Mouse (Mus musculus): ENCODE results near the gene Sipa1l1. TPM values are rescaled to one million over a fixed set of nuclear protein-coding genes. Genes with fewer than 3 reads are reported as not detected.
A peak's percentile ranks its signal among the peaks of the same experiment; 100 is the strongest.

Sipa1l1 gene
- polyA plus RNA-seq, 1 experiment from 2014 or later: 34.5 TPM

DNA sequence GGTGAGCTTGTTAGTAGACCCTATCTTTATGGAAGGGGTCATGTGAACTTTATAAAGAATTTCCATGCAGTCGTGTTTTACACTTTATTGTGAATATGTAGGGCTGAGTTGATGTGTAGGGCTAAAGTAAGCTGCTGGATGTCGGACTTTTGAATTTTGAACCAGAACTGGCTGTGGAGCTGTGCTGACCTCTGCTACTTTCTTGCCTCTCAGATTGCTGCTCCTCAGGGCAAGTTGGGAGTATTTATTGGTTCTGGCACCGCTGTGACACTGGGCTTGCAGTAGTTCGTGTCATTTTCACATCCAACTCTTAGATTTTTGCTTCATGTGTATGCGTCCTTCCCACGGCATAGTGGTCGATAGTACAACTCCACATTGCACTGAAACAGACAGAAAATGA lies 49.1 kb downstream of the Sipa1l1 start:
- peaks cover 4% of the 10 kb centered on the region; the same call in 1 of the 2 replicates for H3K36me3 ChIP-seq
- H3K4me2 ChIP-seq (replicated peaks): no peak overlapping the region
- H3K27ac ChIP-seq: no peak overlapping the region
- WGBS: 79% methylated on average over 7 of the region's 7 CpGs
- no peaks in the 10 kb centered on the region for H3K27me3 ChIP-seq
- no peaks in the 10 kb centered on the region for H3K9me3 ChIP-seq
- peaks cover 37% of the 10 kb centered on the region for H3K4me1 ChIP-seq
- H3K4me3 ChIP-seq: no peak overlapping the region
- no peak overlapping the region for H3K9ac ChIP-seq
- no peak for ATAC-seq (ENCODE audit: low FRiP score, low read depth)

DNA sequence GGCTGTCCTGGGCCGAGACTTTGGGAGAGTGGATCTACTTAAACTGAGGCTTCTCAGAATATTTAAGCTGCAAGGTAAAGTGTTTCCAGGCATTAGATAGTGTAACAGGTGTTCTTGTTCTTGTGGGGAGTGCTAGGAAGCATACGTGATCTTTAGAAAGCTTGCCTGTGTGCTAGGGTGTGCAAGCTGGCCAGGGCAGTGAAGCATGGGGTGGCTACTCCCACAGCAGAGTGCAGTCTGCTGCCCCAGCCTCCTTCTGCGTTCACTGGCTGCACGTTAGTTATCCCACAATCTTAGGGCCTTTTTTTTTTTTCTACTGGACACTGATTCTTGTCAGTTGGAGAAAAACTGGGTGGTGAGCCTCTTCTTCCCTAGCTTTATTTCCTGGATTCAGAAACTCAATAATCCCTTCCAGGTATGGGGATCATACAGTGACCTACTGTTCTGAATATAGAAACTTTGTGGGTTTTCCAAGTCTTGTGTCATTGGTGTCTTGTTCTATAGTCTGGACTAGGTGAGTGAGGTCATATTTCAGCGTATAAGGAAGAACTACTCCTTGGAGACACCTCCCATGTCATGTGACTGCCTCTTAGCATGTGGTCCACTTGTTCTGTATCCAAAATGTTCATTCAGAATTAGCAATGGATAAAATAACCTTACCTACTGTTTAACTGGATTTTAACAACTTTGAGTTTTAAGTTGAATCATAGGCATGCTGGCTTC lies 51.4 kb downstream of the Sipa1l1 start:
- Histone ChIP-seq H3K27me3 (no peaks in the 10 kb centered on the region), H3K4me3 (no peak overlapping the region), H3K4me2 (replicated peaks) (no peak overlapping the region), H3K9ac (no peak overlapping the region), H3K9me3 (no peaks in the 10 kb centered on the region), H3K27ac (no peak overlapping the region), H3K4me1 (peaks cover 31% of the 10 kb centered on the region), H3K36me3 (no peaks in the 10 kb centered on the region)
- ATAC-seq (ENCODE audit: low FRiP score, low read depth): no peak
- 73% methylated on average over 5 of the region's 5 CpGs for WGBS

DNA sequence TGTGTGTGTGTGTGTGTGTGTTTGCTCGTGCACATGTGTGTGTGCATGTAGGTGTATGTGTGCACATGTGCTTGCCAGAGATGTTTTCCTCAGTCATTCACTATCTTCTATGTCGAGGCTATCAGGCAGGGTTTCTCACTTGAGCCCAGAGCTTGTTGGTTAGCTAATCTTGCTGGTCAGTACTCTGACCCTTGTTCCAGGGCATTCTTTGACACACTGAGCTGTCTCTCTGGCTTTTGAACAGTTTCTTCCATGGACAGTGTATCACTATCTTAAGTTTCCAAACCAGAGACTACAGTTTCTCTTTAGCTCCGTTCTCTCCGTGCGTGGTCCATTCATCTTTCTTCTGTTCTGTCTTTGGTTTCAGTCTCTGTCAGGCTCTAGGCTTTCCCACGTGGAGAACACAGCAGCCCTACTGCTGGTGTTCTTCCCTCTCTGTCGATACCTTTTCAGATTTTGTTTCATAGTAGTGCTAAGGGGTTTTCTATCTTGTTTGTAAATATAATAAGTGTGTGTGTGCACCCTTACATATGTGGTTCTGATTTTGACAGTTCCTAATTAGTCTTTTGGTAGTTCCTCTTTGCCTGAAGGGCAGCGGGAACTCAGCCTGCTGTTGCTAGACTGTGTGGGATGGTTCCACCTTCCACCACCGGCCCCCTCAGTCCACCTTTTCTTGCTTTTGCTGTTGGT lies 54.2 kb downstream of the Sipa1l1 start:
- no peaks in the 10 kb centered on the region for H3K36me3 ChIP-seq
- no peak overlapping the region for H3K4me2 ChIP-seq (replicated peaks)
- H3K27me3 ChIP-seq: no peaks in the 10 kb centered on the region
- WGBS: 69% methylated on average over 9 of the region's 9 CpGs
- peaks cover 32% of the 10 kb centered on the region for H3K4me1 ChIP-seq
- H3K27ac ChIP-seq: no peak overlapping the region
- ATAC-seq (ENCODE audit: low FRiP score, low read depth): no peak
- no peak overlapping the region for H3K4me3 ChIP-seq
- no peak overlapping the region for H3K9ac ChIP-seq
- no peaks in the 10 kb centered on the region for H3K9me3 ChIP-seq

DNA sequence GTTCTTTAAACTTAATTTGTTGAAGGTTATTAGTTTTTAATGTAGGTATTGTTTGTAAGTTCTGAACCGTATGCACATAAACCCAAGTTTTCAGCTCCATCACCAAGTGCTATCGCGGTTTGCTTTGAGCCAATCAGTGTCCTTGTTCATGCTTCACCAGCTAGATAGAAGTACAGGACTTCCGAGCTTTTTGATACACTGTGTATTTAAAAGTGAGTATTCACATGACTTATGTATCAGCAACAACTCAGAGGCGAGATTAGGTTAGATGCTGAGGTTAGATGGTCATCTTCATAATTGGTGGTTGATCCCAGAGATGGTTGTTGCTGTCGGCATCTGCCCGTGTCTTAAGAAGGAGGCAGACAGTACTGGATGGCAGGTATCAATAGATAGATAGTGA lies 55.7 kb downstream of the Sipa1l1 start:
- peaks cover 27% of the 10 kb centered on the region for H3K4me1 ChIP-seq
- H3K36me3 ChIP-seq: no peaks in the 10 kb centered on the region
- H3K9ac ChIP-seq: no peak overlapping the region
- H3K4me2 ChIP-seq (replicated peaks): no peak overlapping the region
- no peak overlapping the region for H3K4me3 ChIP-seq
- H3K27me3 ChIP-seq: no peaks in the 10 kb centered on the region
- ATAC-seq (ENCODE audit: low FRiP score, low read depth): no peak
- H3K27ac ChIP-seq: no peak overlapping the region
- no peaks in the 10 kb centered on the region for H3K9me3 ChIP-seq
- WGBS: 94% methylated on average over 7 of the region's 7 CpGs

DNA sequence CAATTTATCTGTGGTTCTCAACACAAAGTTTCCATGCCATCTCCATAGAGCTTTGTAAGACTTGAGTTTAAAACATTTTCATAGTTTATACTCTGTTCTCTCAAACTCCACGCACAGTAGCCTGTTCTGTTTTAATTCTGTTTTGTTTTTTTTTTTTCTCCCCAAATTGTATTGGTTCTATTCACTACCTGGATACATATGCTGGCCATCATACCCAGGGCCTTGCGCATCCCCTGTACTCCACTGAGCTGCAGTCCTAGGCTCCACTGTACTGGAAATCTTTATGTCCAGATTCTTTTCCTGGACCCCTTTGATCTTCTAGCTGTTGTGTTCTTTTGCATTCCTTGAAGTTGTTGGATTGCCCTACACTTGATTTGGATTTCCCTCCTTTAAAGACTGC lies 56.2 kb downstream of the Sipa1l1 start:
- Histone ChIP-seq H3K9me3 (no peaks in the 10 kb centered on the region), H3K4me3 (no peak overlapping the region), H3K4me2 (replicated peaks) (no peak overlapping the region), H3K9ac (no peak overlapping the region), H3K27ac (no peak overlapping the region), H3K27me3 (no peaks in the 10 kb centered on the region), H3K4me1 (peaks cover 30% of the 10 kb centered on the region), H3K36me3 (no peaks in the 10 kb centered on the region)
- 97% methylated on average over 2 of the region's 2 CpGs for WGBS
- no peak for ATAC-seq (ENCODE audit: low FRiP score, low read depth)

DNA sequence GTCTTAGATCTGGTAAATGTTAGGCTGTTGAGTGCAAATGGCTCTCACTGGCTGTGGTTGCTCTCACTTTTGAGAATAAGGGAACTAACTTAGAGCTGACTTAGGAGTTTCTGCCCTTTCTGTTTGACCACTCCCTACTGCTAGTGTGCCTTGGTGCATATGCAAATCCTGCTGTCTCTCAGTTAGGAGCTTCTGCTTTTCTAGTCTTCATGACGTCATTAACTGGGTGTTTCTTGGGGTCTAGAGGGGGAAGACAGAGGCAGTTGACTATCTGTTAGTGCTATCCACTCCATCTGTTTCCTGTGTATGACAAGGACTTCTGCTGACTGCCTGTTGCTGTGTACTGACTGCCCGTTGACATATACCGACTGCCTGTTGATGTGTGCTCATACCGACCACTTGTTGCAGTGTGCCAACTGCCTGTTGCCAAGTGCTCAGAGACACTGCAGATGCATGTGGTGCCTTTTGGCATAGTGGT lies 56.7 kb downstream of the Sipa1l1 start:
- 55% methylated on average over 4 of the region's 4 CpGs for WGBS
- no peaks in the 10 kb centered on the region for H3K9me3 ChIP-seq
- no peak overlapping the region for H3K4me3 ChIP-seq
- no peak overlapping the region for H3K9ac ChIP-seq
- no peaks in the 10 kb centered on the region for H3K27me3 ChIP-seq
- no peaks in the 10 kb centered on the region for H3K36me3 ChIP-seq
- no peak overlapping the region for H3K27ac ChIP-seq
- H3K4me1 ChIP-seq: peaks cover 30% of the 10 kb centered on the region
- no peak overlapping the region for H3K4me2 ChIP-seq (replicated peaks)
- ATAC-seq (ENCODE audit: low FRiP score, low read depth): no peak

DNA sequence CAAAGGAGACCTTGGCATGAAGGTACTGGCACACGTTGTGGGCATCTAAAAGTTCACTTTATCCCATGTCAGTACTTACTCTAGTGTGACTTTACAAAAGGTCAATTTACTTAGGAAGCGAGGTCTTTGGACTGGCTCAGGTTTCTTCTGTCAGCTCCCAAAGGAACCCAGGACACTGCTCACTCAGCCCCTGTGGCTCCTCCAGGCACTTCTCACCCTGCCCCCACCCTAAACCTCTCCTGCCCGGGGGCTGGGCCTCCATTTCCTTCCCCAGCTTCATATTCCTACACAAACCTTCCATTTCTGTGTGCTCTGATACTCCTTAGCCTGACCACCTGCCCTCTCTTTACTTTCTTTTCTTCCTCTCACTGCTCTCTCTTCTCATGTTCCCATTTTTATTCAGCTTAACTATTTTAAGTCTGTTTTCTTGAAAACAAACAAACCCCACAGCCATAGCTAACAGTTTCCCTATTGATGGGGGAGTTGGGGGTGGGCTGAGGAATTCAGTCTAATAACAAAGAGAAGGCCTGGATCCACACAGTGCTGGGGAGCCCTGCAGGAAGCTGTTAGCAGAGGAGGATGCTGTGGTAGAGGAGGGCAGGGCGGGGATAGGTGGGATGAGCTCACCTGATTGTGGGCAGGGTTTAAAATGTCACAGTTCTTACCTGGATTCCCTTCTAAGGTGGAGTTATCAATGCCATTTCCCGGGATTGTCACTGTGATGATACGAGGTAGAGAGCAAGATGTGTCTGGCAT lies 57.4 kb downstream of the Sipa1l1 start:
- WGBS: 50% methylated on average over 6 of the region's 6 CpGs
- no peak overlapping the region; the same call in 1 of the 2 replicates for H3K27ac ChIP-seq
- no peaks in the 10 kb centered on the region for H3K36me3 ChIP-seq
- H3K4me3 ChIP-seq: no peak overlapping the region
- no peak overlapping the region for H3K9ac ChIP-seq
- peaks cover 36% of the 10 kb centered on the region for H3K4me1 ChIP-seq
- ATAC-seq (ENCODE audit: low FRiP score, low read depth): no peak
- no peaks in the 10 kb centered on the region for H3K9me3 ChIP-seq
- H3K27me3 ChIP-seq: no peaks in the 10 kb centered on the region
- no peak overlapping the region for H3K4me2 ChIP-seq (replicated peaks)

DNA sequence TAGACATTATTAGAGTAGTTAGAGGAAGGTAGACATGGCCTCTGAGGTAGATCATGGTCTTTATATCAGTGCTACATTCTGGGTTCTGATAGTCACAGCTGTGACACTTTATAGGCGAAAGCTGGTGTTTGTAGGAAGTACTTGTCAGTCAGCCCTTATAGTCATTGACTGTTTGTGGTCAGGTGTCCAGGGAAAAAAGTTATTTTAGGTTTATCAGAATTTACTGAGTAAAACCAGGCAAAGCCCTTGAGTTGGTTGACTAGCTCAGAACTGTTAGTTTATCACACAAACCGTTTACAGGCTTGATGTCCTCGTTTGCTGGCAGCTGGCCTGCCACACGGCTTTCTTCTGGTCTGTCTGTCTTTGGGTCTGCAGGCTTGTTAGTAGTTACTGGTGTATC lies 61.0 kb downstream of the Sipa1l1 start:
- H3K9me3 ChIP-seq: no peaks in the 10 kb centered on the region
- WGBS: 53% methylated on average over 4 of the region's 4 CpGs
- H3K36me3 ChIP-seq: no peaks in the 10 kb centered on the region
- no peak overlapping the region for H3K27ac ChIP-seq
- no peaks in the 10 kb centered on the region for H3K27me3 ChIP-seq
- no peak for ATAC-seq (ENCODE audit: low FRiP score, low read depth)
- no peak overlapping the region for H3K9ac ChIP-seq
- no peak overlapping the region for H3K4me3 ChIP-seq
- peaks cover 58% of the 10 kb centered on the region for H3K4me1 ChIP-seq
- no peak overlapping the region for H3K4me2 ChIP-seq (replicated peaks)

DNA sequence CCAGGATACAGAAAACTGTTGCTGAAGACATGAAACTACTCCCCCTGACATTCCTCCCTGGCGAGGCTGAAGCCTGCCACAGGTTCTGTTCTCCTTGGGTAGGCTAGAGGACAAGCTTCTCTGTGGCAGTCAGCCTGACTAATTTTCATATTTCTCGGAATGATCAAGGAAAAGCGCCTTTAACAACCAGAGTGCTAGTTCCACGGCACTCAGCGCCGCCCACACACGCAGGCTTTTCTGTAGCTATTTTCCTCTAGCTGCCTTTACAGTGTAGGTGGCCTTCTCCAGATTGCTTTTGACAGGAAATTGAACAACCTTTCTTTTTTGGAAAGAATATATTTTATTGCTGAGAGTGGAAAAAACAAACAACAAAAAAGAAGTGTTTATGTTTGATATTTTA lies 62.1 kb downstream of the Sipa1l1 start:
- WGBS: 57% methylated on average over 7 of the region's 7 CpGs

DNA sequence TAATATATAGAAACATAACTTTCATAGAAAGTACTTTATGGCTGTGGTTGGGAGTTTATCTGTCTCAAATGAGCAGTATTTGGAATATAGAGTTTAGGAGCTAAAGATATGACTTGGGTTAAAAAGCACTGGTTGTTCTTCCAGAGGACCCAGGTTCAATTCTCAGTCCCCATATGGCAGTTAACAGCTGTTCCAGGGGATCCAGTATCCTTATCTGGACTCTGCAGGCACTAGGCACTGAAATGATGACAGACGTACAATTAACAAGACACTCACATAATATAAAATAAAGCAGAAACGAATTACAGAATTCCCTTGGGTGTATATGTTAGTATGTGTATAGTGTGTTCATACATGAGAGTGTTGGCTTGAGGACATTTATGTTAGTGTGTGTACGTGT lies 64.1 kb downstream of the Sipa1l1 start:
- Histone ChIP-seq H3K9me3 (no peaks in the 10 kb centered on the region), H3K27ac (no peak overlapping the region), H3K4me1 (peaks cover 52% of the 10 kb centered on the region), H3K27me3 (no peaks in the 10 kb centered on the region), H3K4me2 (replicated peaks) (no peak overlapping the region), H3K9ac (no peak overlapping the region), H3K36me3 (no peaks in the 10 kb centered on the region), H3K4me3 (no peak overlapping the region)
- WGBS: 81% methylated on average over 3 of the region's 3 CpGs
- ATAC-seq (ENCODE audit: low FRiP score, low read depth): no peak

More for the DNA sequence above, 62.1 kb downstream of the Sipa1l1 start:
- H3K9ac ChIP-seq: no peak overlapping the region
- H3K36me3 ChIP-seq: no peaks in the 10 kb centered on the region
- peaks cover 50% of the 10 kb centered on the region for H3K4me1 ChIP-seq
- H3K27ac ChIP-seq: no peak overlapping the region
- H3K27me3 ChIP-seq: no peaks in the 10 kb centered on the region
- no peaks in the 10 kb centered on the region for H3K9me3 ChIP-seq
- H3K4me2 ChIP-seq (replicated peaks): no peak overlapping the region
- no peak for ATAC-seq (ENCODE audit: low FRiP score, low read depth)
- no peak overlapping the region for H3K4me3 ChIP-seq

DNA sequence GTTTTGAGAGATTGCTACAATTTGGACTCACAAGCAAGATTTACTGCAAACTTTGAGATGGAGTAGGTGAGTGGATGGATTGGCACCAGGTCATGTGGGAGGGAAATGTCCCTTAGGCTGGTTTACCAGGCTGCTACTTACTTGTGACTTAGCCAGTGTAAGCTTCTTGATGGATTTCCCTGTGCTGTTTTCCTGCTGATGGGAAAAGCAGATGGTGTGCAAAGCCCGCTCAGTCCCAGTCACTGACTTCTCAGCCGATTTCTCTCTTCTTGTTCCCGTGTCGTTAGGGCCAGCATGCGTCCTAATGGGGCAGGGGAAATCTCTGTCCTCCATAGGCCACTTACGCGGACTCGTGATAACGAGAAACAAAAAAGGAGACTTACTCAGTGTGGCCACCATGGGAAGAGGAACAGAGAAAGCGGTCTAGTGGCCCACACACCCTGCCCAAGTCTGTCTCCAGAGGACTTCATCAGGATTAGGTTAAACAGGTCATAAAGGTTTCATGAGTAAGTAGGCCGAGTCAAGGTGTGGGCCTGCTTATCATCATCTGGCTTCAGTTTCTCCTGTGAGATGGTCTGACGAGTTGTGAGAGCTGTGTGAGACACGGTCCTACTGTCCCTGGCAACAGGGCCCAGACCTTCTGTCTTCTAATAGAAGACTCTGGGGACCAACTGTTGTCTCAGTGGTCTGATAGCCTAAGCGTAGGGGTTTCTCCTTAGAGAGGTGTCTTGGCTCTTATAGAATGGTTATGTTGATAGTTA lies 65.5 kb downstream of the Sipa1l1 start:
- WGBS: 44% methylated on average over 14 of the region's 14 CpGs
- Histone ChIP-seq H3K9ac (no peak overlapping the region), H3K4me2 (replicated peaks) (no peak overlapping the region), H3K36me3 (no peaks in the 10 kb centered on the region), H3K27ac (no peak overlapping the region), H3K9me3 (no peaks in the 10 kb centered on the region), H3K27me3 (no peaks in the 10 kb centered on the region), H3K4me3 (no peak overlapping the region), H3K4me1 (peaks cover 53% of the 10 kb centered on the region)
- peak; percentile 51; the same call in 1 of the 2 replicates for ATAC-seq (ENCODE audit: low FRiP score, low read depth)

All from limb, embryonic 13.5 days (tissue).